Mouse (Mus musculus) left cerebral cortex, adult 9 months (tissue): ENCODE measurements around the gene 9030025P20Rik.
"Not testable (repeated sequence)": the region's sequence is repeated elsewhere in the genome, so short reads cannot be mapped to it uniquely, and the experiment has no call there.

Experiments used
- DNase-seq, 2 experiments: peaks; one replicate each; pipeline ENCODE4 v3.0.0; 2022; ENCODE audit warnings: low spot score in 2 of 2

The 9030025P20Rik gene

GRCm38 (mm10) chr17:14990116-14990702 lies 11.9 kb downstream of the 9030025P20Rik start:
- DNase-seq: peak in 1 of 2 experiments; percentile 16

- not testable (repeated sequence) for DNase-seq
These were observed 14.4 kb downstream of the 9030025P20Rik start for GRCm38 (mm10) chr17:14992522-14993138.

- not testable (repeated sequence) for DNase-seq
These were observed 15.0 kb downstream of the 9030025P20Rik start for GRCm38 (mm10) chr17:14993139-14993832.

GRCm38 (mm10) chr17:14994140-14994539 lies 15.9 kb downstream of the 9030025P20Rik start:
- not testable (repeated sequence) for DNase-seq

- not testable (repeated sequence) for DNase-seq
These were observed 21.8 kb downstream of the 9030025P20Rik start for GRCm38 (mm10) chr17:15000047-15000446.

GRCm38 (mm10) chr17:15009088-15009487 lies 30.8 kb downstream of the 9030025P20Rik start:
- not testable (repeated sequence) for DNase-seq

GRCm38 (mm10) chr17:15009706-15010413 lies 31.6 kb downstream of the 9030025P20Rik start, which contains the start of gene Gm3435:
TSS of gene Gm3435 (plus strand) at chr17:15010176.
- DNase-seq: not testable (repeated sequence)

- peak in 1 of 2 experiments; percentile 34 for DNase-seq
These were observed 43.4 kb downstream of the 9030025P20Rik start for GRCm38 (mm10) chr17:15021503-15022220.

- DNase-seq: not testable (repeated sequence)
These were observed 45.7 kb downstream of the 9030025P20Rik start for GRCm38 (mm10) chr17:15023878-15024492.

- DNase-seq: not testable (repeated sequence)
These were observed 46.4 kb downstream of the 9030025P20Rik start for GRCm38 (mm10) chr17:15024502-15025193.

- not testable (repeated sequence) for DNase-seq
These were observed 47.2 kb downstream of the 9030025P20Rik start for GRCm38 (mm10) chr17:15025513-15025912.

GRCm38 (mm10) chr17:15031414-15031813 lies 53.1 kb downstream of the 9030025P20Rik start:
- DNase-seq: not testable (repeated sequence)

- DNase-seq: not testable (repeated sequence)
These were observed 62.2 kb downstream of the 9030025P20Rik start for GRCm38 (mm10) chr17:15040455-15040854.
